Mouse (Mus musculus): Measurements from ENCODE around the gene Atf1. TPM values are rescaled to one million over a fixed set of nuclear protein-coding genes. Genes with fewer than 3 reads are reported as not detected.

Gene Atf1
- polyA plus RNA-seq (2015; fragmentation: Nextera tagmentation; extraction: Ambion mirVana) = 27.7 and 47.7 TPM in 2 replicates

DNA sequence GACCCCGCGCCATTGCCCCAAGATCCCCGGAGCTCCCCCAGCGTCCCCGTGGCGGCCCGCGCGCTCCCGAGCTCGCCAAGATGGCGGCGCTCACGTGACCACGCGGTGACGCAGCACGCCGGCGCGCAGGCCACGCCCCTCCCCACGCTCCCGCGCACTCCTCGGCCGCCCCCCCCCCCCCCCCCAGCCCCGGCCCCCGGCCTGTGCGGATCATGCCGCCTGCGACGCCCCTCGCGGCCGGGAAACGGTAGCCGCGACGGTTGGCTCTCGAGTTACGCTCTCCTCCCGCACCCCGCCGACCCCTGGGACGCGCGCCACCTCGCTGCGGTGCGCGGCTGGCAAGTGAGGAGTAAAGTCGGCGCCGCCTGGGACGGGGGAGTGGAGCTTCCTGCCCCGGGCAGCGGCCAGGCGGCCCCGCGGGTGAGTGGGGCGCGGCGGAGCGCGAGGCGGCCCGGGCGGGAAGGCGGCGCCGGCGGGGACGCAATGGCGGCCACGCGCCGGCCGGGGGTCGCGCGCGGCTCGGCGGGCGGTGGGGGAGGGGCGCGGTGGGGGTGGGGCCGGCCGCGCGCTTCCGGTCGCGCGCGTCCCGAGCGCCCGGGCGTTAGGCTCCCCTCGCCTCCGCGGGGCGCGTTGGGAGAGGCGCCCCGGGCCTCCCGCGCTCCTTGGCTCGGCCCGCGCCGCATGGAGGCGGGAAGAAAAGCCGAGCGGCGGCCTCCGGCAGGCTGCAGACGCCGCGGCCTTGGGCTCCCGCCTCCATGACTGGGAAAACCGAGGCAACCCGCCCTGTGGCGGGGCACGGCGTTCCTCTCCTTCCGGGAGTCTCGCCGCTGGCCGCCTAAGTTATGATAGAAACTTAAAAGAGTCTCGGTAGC is at the start of gene Atf1:
Gene Atf1, plus strand, starts transcription at position 157 of the 872 bp plus-strand sequence.

DNA sequence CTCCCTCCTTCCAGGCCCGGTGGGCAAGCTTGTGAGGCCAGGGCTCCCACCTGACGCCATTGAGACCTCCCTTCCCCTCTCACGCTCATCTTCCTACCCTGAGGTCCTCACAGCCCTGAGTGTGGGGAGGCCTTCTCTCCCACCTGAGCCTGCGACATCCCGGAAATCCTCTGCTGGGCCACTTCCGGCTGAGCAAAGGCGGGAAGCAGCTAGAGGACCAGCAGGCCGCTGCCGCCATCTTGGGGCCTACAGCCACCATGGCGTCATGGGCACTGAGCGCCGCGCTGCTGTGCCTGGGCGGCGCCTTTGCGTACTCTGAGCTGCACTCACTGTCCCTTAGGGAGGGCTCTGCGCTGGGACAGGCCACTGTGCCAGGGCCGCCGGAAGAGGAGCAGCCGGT is 53.0 kb downstream of the Atf1 start, which contains the start of gene Tmprss12:
Gene Tmprss12, plus strand, starts transcription at position 212 of the 400 bp plus-strand sequence.

DNA sequence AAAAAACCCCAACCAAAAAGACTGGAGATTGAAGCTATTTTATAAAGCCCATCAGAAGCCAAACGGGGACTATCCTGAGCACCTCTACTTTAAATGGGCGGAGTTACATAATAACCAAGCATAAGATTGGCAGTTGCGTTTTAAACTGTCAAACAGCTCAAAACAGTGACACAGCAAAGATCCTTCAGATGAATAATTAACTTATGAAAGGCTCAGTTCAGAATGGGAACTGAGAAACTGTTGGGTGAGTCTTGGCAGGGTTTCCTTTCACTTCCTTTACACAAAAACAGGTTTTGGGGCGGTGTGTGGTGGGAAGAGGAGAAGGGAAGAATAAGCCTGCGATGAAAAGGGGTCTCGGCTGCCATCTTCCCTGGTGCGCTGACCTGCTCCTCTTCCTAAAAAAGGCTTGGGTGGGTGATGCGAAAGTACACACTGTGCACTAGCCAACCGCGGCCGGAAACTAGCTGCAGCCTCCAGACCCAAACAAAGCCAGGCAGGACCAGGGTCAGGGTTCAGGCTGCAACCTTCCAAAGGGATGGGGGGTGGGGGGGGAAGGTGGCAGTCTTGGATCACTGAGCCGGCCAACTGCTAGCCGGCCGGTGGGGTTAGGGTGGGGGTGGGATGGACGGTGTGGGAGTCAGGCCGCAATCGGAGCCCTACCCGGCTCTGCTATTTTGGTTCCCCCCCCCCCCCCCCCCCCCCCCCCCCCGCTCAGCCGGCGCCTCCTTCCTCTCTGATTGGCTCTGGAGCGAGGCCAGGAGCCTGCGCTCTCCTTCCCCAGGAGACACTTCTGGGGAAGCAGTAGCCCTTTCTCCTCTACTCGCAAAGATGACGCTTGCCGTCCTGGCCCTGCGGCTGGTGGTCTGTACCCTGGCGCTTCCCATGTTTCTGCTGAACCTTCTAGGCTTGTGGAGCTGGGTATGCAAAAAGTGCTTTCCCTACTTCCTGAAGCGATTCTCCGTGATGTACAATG is 76.7 kb downstream of the Atf1 start, which contains the start of gene Mettl7a1:
Gene Mettl7a1, plus strand, starts transcription at position 122 of the 973 bp plus-strand sequence.

Other genes with a start within 250 kb of the Atf1 start
- 5.2 and 8.2 TPM in 2 replicates for gene Dip2b, start 189.2 kb upstream of the Atf1 start, polyA plus RNA-seq (2015; fragmentation: Nextera tagmentation; extraction: Ambion mirVana)
- gene Tmprss12, start 53.0 kb downstream of the Atf1 start, polyA plus RNA-seq (2015; fragmentation: Nextera tagmentation; extraction: Ambion mirVana) = not detected in 2 replicates
- 11.7 and 12.6 TPM in 2 replicates for gene Mettl7a1, start 76.3 kb downstream of the Atf1 start, polyA plus RNA-seq (2015; fragmentation: Nextera tagmentation; extraction: Ambion mirVana)
- 0.29 and 0.30 TPM in 2 replicates for gene Mettl7a3, start 107.1 kb downstream of the Atf1 start, polyA plus RNA-seq (2015; fragmentation: Nextera tagmentation; extraction: Ambion mirVana)
- 2.6 and 10.2 TPM in 2 replicates for gene Methig1, start 125.3 kb downstream of the Atf1 start, polyA plus RNA-seq (2015; fragmentation: Nextera tagmentation; extraction: Ambion mirVana)
- gene Mettl7a2, start 125.4 kb downstream of the Atf1 start, polyA plus RNA-seq (2015; fragmentation: Nextera tagmentation; extraction: Ambion mirVana) = not detected in 2 replicates
- gene Higd1c, start 136.7 kb downstream of the Atf1 start, polyA plus RNA-seq (2015; fragmentation: Nextera tagmentation; extraction: Ambion mirVana) = 2.4 and 11.4 TPM in 2 replicates
- 0.11 and 0.28 TPM in 2 replicates for gene Gm5475, start 194.3 kb downstream of the Atf1 start, polyA plus RNA-seq (2015; fragmentation: Nextera tagmentation; extraction: Ambion mirVana)
- gene Slc11a2, start 197.3 kb downstream of the Atf1 start, polyA plus RNA-seq (2015; fragmentation: Nextera tagmentation; extraction: Ambion mirVana) = 10.7 and 27.5 TPM in 2 replicates
- 20.8 and 30.3 TPM in 2 replicates for gene Letmd1, start 241.2 kb downstream of the Atf1 start, polyA plus RNA-seq (2015; fragmentation: Nextera tagmentation; extraction: Ambion mirVana)

Measured in adrenal gland, postnatal 0 days (tissue).